Mouse (Mus musculus) heart, embryonic 10.5 days (tissue): ENCODE data around the gene Prpf4. TPM values are rescaled to one million over a fixed set of nuclear protein-coding genes. Genes with fewer than 3 reads are reported as not detected.
A peak's percentile ranks its signal among the peaks of the same experiment; 100 is the strongest.

Experiments used
- DNase-seq: peaks from one replicate; pipeline ENCODE4 v3.0.0-alpha.2; 2017; ENCODE audit warnings: low spot score
- H3K27ac ChIP-seq: fragments of 300-500 bp; sonication (generic); 2 replicates; pipeline ENCODE4 v1.5.1; 2016; ENCODE audit warnings: mild to moderate bottlenecking
- H3K27me3 ChIP-seq: fragments of 300-500 bp; sonication (generic); 2 replicates; pipeline ENCODE4 v1.6.1; 2016; ENCODE audit warnings: mild to moderate bottlenecking; ENCODE audit not compliant: poor library complexity, insufficient read depth, severe bottlenecking
- H3K36me3 ChIP-seq: fragments of 300-500 bp; sonication (generic); 2 replicates; pipeline ENCODE4 v1.6.1; 2016; ENCODE audit warnings: mild to moderate bottlenecking, moderate library complexity
- H3K4me1 ChIP-seq: fragments of 300-500 bp; sonication (generic); 2 replicates; pipeline ENCODE4 v1.6.1; 2016; ENCODE audit warnings: mild to moderate bottlenecking
- H3K4me3 ChIP-seq: fragments of 300-500 bp; sonication (generic); 2 replicates; pipeline ENCODE4 v1.5.1; 2016; ENCODE audit warnings: mild to moderate bottlenecking, moderate library complexity
- H3K9me3 ChIP-seq: fragments of 300-500 bp; sonication (generic); 2 replicates; pipeline ENCODE4 v1.6.1; 2016; ENCODE audit warnings: mild to moderate bottlenecking, moderate library complexity
- WGBS: fragments of 180-500 bp; shearing (Covaris S2); methylation state at CpG from one replicate; pipeline ENCODE4 v1.1.7; 2016; 5-methylcytosine and 5-hydroxymethylcytosine counted together
- polyA plus RNA-seq: library from polyadenylated mRNA; unstranded; fragments of >200 nt; fragmentation: Nextera tagmentation; extraction: Ambion mirVana; gene quantifications from 2 replicates; pipeline ENCODE4 v1.2.1, GENCODE M21; 2016

Prpf4 gene
- polyA plus RNA-seq = 19.2 and 23.2 TPM in 2 replicates

- H3K4me1 ChIP-seq = peaks cover 12% of the 10 kb centered on the region
- peaks cover 41% of the 10 kb centered on the region for H3K36me3 ChIP-seq
- no peaks in the 10 kb centered on the region for H3K9me3 ChIP-seq
- no peaks in the 10 kb centered on the region for H3K27me3 ChIP-seq
- peak within 1 kb of the TSS; percentile 92 for H3K27ac ChIP-seq
- under 1% methylated on average over 39 of the region's 39 CpGs for WGBS
- peak; percentile 99 for DNase-seq
- peak within 1 kb of the TSS; percentile 75 for H3K4me3 ChIP-seq
Measured at GRCm38 (mm10) chr4:62408601-62409282, at the start of gene Prpf4, which contains the start of gene Cdc26. Gene Prpf4 (plus strand): TSS chr4:62408797. Gene Cdc26 (minus strand): TSS chr4:62408642.

DNA sequence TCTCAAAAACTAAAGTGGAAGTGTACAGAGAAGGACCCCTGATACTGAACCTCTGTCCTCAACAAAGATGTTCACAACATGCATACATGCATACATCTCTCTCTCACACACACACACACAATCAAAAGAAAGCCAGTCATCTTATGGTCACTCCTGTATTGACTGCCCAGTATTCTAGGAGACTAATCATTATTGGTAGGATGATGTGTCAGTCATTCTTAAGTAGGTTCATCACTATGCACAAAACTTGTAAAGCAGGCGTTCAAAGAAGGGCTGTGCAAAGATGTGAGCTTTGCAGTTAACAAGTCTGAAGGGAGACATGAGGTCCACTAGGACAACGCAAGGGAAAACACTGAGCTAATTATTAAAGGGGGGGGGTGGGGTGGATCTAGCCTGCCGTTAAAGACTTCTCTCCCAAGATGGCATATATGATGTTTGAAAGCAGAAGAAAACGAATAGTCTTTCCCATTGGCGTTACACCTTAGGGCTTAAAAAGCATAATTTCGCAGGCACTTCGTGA is 49.3 kb upstream of the Prpf4 start:
- H3K9me3 ChIP-seq = no peaks in the 10 kb centered on the region
- H3K27me3 ChIP-seq = no peaks in the 10 kb centered on the region
- DNase-seq = no peak
- 47% methylated on average over 7 of the region's 7 CpGs for WGBS
- H3K4me1 ChIP-seq = peaks cover 7% of the 10 kb centered on the region; the same call in 1 of the 2 replicates
- no peaks in the 10 kb centered on the region for H3K36me3 ChIP-seq
- H3K4me3 ChIP-seq = peak overlapping the region; percentile 86
- H3K27ac ChIP-seq = peak overlapping the region; percentile 92

- Histone ChIP-seq H3K4me1 (peaks cover 7% of the 10 kb centered on the region; the same call in 1 of the 2 replicates), H3K4me3 (peak within 1 kb of the TSS; percentile 86), H3K27me3 (no peaks in the 10 kb centered on the region), H3K27ac (peak within 1 kb of the TSS; percentile 92), H3K36me3 (no peaks in the 10 kb centered on the region), H3K9me3 (no peaks in the 10 kb centered on the region)
- peak; percentile 100 for DNase-seq
- WGBS = under 1% methylated on average over 51 of the region's 51 CpGs
Measured at GRCm38 (mm10) chr4:62360088-62360804, 48.4 kb upstream of the Prpf4 start, which contains the start of the genes Fkbp15 and Slc31a1. Gene Fkbp15 (minus strand): TSS chr4:62360548. Gene Slc31a1 (plus strand): TSS chr4:62360727.

GRCm38 (mm10) chr4:62360805-62361455 is 47.7 kb upstream of the Prpf4 start:
- H3K9me3 ChIP-seq = no peaks in the 10 kb centered on the region
- no peaks in the 10 kb centered on the region for H3K36me3 ChIP-seq
- WGBS = under 1% methylated on average over 22 of the region's 22 CpGs
- peak overlapping the region; percentile 86 for H3K4me3 ChIP-seq
- H3K27me3 ChIP-seq = no peaks in the 10 kb centered on the region
- H3K27ac ChIP-seq = peak overlapping the region; percentile 92
- DNase-seq = no peak
- peaks cover 9% of the 10 kb centered on the region; the same call in 1 of the 2 replicates for H3K4me1 ChIP-seq

DNA sequence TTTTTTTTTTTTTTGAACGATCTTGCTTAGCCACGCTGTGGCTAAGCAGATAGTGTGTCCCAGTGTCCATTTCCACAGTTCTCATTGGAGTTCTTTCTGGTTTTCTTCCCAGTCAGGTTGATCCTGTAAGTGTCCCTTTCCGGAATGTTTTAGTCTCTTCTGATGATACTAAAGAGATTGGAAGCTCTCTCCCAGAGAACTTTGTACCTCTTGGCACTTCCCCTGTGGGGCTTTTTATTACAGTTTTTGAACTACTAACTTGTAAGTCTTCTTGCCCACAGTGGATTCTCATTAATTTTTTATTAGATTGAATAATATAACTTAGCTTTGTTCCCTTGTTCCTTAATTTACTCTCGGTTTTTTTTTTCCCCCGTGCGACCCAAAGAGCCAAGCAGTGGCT is 47.0 kb upstream of the Prpf4 start:
- Histone ChIP-seq H3K27me3 (no peaks in the 10 kb centered on the region), H3K9me3 (no peaks in the 10 kb centered on the region), H3K4me3 (peak overlapping the region; percentile 86), H3K4me1 (peaks cover 9% of the 10 kb centered on the region; the same call in 1 of the 2 replicates), H3K27ac (peak overlapping the region; percentile 92; the same call in 1 of the 2 replicates), H3K36me3 (no peaks in the 10 kb centered on the region)
- DNase-seq = no peak
- 41% methylated on average over 6 of the region's 6 CpGs for WGBS

GRCm38 (mm10) chr4:62361997-62362396 is 46.6 kb upstream of the Prpf4 start:
- Histone ChIP-seq H3K4me1 (peaks cover 9% of the 10 kb centered on the region; the same call in 1 of the 2 replicates), H3K27ac (no peak overlapping the region), H3K4me3 (peak overlapping the region; percentile 86), H3K27me3 (no peaks in the 10 kb centered on the region), H3K36me3 (no peaks in the 10 kb centered on the region), H3K9me3 (no peaks in the 10 kb centered on the region)
- WGBS = 91% methylated on average over 1 of the region's 1 CpGs
- no peak for DNase-seq

- Histone ChIP-seq H3K27me3 (no peaks in the 10 kb centered on the region), H3K4me3 (no peak overlapping the region; the same call in 1 of the 2 replicates), H3K36me3 (no peaks in the 10 kb centered on the region), H3K9me3 (no peaks in the 10 kb centered on the region), H3K27ac (no peak overlapping the region), H3K4me1 (peaks cover 9% of the 10 kb centered on the region; the same call in 1 of the 2 replicates)
- 81% methylated on average over 2 of the region's 2 CpGs for WGBS
- no peak for DNase-seq
Measured at GRCm38 (mm10) chr4:62362437-62362836, 46.2 kb upstream of the Prpf4 start.

DNA sequence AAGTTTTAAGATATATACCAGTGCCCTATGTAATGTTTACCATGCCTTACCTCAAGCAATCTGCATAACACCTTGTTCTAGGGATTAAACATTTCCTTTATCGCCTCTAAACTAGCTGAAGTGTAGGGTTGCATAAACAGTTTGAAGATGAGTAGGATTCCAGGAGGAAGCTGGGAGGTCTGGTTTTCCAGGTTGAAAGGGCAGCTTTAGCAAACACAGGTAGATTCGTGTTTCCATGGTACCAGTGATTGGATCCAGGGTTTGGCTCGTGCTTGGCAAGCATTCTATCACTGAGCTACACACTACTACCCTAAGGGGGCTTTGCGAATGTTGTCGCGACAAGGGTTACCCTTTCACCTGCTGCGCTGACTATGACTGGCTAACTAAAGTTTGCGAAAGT is 44.3 kb upstream of the Prpf4 start:
- no peaks in the 10 kb centered on the region for H3K27me3 ChIP-seq
- no peaks in the 10 kb centered on the region for H3K36me3 ChIP-seq
- no peak for DNase-seq
- H3K27ac ChIP-seq = no peak overlapping the region
- H3K4me3 ChIP-seq = no peak overlapping the region
- H3K4me1 ChIP-seq = peaks cover 15% of the 10 kb centered on the region
- no peaks in the 10 kb centered on the region for H3K9me3 ChIP-seq
- 87% methylated on average over 8 of the region's 8 CpGs for WGBS

DNA sequence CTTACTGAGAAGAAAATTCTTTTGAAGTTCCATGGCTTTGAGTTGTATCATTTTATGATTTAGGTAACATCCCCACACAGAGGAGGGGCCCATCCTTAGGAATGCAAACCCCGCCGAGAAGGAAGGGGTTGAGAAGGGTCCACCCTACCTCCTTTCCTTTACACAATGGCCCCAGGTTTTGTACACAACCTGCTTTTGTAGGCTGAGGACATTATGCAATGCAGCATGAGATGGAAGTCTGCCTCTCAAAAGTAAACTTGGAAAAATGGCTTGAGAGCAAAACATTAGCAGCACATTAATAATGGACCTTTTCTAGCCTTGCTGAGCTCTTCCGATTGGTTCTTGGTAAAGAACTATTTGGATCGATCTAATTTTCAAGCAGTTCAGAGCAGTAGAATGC is 42.3 kb upstream of the Prpf4 start:
- 91% methylated on average over 4 of the region's 4 CpGs for WGBS
- Histone ChIP-seq H3K9me3 (no peaks in the 10 kb centered on the region), H3K4me3 (no peak overlapping the region), H3K36me3 (no peaks in the 10 kb centered on the region), H3K4me1 (peaks cover 19% of the 10 kb centered on the region), H3K27me3 (no peaks in the 10 kb centered on the region), H3K27ac (no peak overlapping the region)
- no peak for DNase-seq

DNA sequence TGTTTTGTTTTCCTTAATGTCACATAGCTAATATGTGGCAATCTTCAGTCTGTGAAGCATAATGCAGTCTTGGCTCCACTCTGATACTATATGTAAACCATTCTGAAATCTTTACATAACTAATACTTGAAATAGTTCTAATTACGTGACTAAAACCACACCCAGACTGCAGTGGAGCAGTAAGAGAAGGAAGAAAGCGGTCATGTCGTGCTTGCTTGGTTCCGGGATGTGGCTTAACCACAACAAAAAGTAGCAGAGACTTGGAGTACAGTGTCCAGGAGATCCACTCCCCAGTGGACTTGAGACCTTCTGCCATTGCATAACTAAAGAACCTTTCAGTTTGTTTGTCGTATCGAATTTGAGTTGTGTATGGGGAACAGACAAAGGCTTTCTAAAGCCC is 41.0 kb upstream of the Prpf4 start:
- 94% methylated on average over 6 of the region's 6 CpGs for WGBS
- no peaks in the 10 kb centered on the region for H3K9me3 ChIP-seq
- H3K4me3 ChIP-seq = no peak overlapping the region
- H3K27ac ChIP-seq = no peak overlapping the region
- H3K4me1 ChIP-seq = peaks cover 32% of the 10 kb centered on the region
- H3K27me3 ChIP-seq = no peaks in the 10 kb centered on the region
- no peak for DNase-seq
- no peaks in the 10 kb centered on the region for H3K36me3 ChIP-seq

DNA sequence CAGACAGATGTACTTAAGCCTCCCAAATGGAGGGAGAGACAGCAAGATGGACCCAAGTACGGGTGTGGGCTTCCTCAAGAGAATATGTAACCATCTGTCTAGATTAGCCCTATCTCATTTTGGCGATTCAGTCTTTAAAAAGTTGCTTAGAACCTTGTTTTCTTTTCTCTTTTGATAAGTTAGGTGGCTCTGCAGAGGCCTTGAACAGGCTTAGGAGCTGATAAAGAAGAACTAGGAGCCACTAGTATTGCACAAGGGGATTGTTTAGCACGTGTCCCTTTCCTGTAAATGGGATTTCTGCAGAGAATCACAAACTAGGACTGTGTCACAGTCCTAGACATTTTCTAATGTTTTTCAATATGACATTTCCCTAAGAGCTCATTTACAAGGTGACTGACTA is 39.5 kb upstream of the Prpf4 start:
- H3K4me3 ChIP-seq = no peak overlapping the region
- H3K4me1 ChIP-seq = peaks cover 43% of the 10 kb centered on the region
- no peaks in the 10 kb centered on the region for H3K36me3 ChIP-seq
- WGBS = 19% methylated on average over 3 of the region's 3 CpGs
- no peak overlapping the region for H3K27ac ChIP-seq
- H3K9me3 ChIP-seq = no peaks in the 10 kb centered on the region
- H3K27me3 ChIP-seq = no peaks in the 10 kb centered on the region
- DNase-seq = no peak

DNA sequence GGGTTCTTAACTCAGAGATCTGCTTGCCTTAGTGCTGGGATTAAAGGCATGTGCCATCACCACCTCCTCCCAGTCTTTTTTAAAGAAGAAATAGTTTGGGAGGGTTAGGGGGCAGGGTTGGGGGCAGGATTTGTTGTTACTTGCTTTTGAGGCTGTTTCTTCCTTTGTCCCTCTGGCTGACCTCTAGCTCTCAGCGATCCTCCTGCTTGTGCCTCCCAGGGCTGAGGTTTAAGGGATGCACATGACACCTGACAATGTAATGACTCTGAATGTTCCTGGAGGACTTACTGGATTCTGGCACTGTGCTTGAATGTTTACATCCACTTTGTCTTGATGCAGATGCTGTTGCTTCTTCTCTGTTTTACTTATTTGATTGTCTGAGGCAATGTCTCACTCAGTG is 36.2 kb upstream of the Prpf4 start:
- Histone ChIP-seq H3K27ac (no peak overlapping the region), H3K36me3 (no peaks in the 10 kb centered on the region), H3K4me3 (no peak overlapping the region), H3K9me3 (no peaks in the 10 kb centered on the region), H3K27me3 (no peaks in the 10 kb centered on the region), H3K4me1 (peaks cover 52% of the 10 kb centered on the region)
- WGBS = 34% methylated on average over 1 of the region's 1 CpGs
- DNase-seq = no peak
